Mouse (Mus musculus) mouse embryonic stem cell (cell line): ENCODE data around the gene Ralgps1.
"Not testable (repeated sequence)": the region's sequence is repeated elsewhere in the genome, so short reads cannot be mapped to it uniquely, and the experiment has no call there.

Experiments used
- in situ Hi-C, 2 experiments: fragments of 300-500 bp; cut with MboI; formaldehyde crosslinking; loops; 1 replicate in 1 of 2; 3 replicates in 1 of 2; pipeline ENCODE4 v1.14.3; 2019 to 2020; ENCODE audit warnings: low sequenced_read_pairs in 2 of 2, low pct_unique_long_range_greater_than_20kb in 1 of 2, mixed read lengths in 1 of 2; ENCODE audit not compliant: unreplicated experiment in 1 of 2

Ralgps1 gene

DNA sequence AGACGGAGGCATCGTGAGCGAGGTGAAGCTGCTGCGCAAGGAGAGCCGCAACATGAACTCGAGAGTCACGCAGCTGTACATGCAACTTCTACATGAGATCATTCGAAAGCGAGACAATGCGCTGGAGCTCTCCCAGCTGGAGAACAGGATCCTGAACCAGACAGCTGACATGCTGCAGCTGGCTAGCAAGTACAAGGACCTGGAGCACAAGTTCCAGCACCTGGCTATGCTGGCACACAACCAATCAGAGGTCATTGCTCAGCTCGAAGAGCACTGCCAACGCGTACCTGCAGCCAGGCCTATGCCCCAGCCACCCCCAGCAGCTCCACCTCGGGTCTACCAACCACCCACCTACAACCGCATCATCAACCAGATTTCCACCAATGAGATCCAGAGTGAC is 142.7 kb downstream of the Ralgps1 start:
- in situ Hi-C loops, result loop anchor here in 1 of 2 experiments (10.0 kb wide), 1 partner anchor 116 kb away; no protein-coding TSS in a partner anchor

- in situ Hi-C loops, result loop anchor here in 1 of 2 experiments (10.0 kb wide), 1 partner anchor 117 kb away; no protein-coding TSS in a partner anchor
These were observed 143.2 kb downstream of the Ralgps1 start for GRCm38 (mm10) chr2:33228077-33228476.

DNA sequence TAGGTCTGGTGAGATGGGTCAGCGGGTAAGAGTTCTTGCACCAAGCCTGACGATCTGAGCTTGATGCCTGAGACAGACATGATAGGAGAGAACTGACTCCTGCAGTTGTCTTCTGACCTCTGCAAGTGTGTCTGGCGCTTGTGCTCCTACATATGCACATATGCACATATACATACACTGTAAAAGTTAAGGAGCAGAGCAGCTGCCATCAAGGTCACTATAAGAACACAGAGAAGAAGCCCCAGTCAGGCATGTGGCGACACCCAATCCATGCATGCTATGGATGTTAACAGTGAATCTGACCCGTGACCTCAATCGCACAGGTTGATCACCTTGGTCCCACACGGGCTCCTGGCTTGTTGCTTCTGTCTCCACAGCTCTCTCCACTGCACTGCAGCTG is 145.4 kb downstream of the Ralgps1 start:
- in situ Hi-C loops, result loop anchor here in 1 of 2 experiments (10.0 kb wide), 1 partner anchor 119 kb away; no protein-coding TSS in a partner anchor

- in situ Hi-C loops, result loop anchor here in 1 of 2 experiments (10.0 kb wide), 1 partner anchor 121 kb away; no protein-coding TSS in a partner anchor
These were observed 147.5 kb downstream of the Ralgps1 start for GRCm38 (mm10) chr2:33223656-33224358.

DNA sequence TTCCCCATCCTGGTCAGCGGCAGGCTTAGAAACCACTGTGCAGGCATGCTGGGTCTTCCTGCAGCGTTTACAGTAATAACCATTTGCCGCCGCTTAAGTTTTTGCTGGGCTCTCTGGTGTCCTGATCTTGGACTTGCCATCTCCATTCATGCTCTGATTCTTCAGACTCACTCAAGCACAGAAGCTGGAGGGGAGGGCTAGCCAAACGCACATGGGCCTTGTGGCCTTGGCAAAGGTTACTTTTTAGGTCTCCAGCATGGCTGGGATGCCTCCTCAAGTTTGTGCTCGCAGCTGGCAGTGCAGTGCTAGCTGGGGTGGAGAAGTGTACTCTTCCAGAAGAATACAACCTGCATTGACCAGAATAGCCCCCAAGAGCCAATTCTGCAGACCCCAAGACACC is 148.8 kb downstream of the Ralgps1 start:
- in situ Hi-C loops, result loop anchor here in 1 of 2 experiments (10.0 kb wide), 1 partner anchor 122 kb away; no protein-coding TSS in a partner anchor

DNA sequence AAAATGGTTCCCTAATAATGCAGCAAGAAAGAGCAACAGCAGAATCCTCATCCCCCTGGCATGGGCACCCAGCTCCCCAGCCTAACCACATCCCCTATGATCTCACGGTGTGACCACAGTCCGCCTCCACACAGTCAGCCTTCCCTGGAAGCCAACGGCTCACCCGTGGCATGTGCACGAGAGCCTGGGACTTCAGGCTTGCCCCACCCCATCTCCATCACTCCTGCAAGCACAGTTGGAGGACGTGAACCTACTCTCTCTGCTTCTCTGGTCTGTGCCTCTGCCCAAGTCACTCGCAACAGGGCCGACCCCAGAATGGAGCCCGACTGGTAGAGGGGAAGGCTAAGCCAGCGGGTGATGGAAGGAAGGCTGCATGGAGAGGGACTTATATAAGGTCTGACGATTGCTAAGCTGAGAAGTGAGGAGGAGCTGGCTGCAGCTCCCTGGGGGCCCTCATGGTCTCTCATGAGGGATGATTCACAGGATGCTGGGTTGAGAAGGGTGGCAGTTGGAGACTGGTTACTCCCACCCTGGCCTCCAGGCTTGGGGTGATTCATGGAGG is 149.9 kb downstream of the Ralgps1 start:
- in situ Hi-C loops, result loop anchor here in 1 of 2 experiments (10.0 kb wide), 1 partner anchor 123 kb away; no protein-coding TSS in a partner anchor

- in situ Hi-C loops, result loop anchor here in 1 of 2 experiments (10.0 kb wide), 1 partner anchor 124 kb away; no protein-coding TSS in a partner anchor
These were observed 150.5 kb downstream of the Ralgps1 start for GRCm38 (mm10) chr2:33220674-33221338.

GRCm38 (mm10) chr2:33220246-33220645 is 151.0 kb downstream of the Ralgps1 start:
- in situ Hi-C loops, result loop anchor here in 1 of 2 experiments (10.0 kb wide), 1 partner anchor 125 kb away; no protein-coding TSS in a partner anchor

GRCm38 (mm10) chr2:33219637-33220036 is 151.6 kb downstream of the Ralgps1 start:
- in situ Hi-C loops, result loop anchor here in 1 of 2 experiments (10.0 kb wide), 1 partner anchor 125 kb away; no protein-coding TSS in a partner anchor

DNA sequence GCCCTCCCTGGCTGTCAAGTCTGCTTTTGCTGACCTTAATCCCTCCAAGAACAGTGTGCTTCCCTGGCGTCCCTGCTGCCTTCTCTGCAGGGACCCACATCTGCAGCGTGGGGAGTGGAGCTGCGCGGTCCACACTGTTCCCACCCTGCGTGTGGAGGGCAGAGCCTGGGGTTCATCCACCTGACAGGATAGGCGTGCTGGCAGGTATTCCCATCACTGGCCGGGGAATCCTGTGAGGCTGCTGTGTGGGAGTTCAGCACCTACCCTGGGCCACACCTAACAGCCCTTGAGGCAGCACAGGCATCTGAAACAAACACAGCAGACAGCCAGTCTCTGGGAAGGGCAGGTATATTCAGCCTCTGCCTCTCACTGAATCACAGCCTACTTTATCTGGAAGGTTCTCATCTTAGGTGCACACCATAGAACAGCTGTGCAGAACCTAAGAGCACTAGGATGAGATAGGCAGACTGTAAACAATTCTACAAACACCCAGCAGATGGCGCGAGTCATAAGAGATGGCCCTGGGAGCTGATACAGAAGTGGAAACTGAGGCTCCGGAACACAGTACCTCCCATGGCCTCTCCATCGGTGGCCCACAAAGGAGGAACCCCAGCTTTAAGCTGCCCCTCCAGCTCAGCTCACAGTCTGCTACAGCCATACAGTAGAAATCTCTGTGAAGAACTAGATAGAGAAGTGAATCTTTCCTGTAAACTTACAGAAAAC is 152.2 kb downstream of the Ralgps1 start:
- in situ Hi-C loops, result no loop called here

DNA sequence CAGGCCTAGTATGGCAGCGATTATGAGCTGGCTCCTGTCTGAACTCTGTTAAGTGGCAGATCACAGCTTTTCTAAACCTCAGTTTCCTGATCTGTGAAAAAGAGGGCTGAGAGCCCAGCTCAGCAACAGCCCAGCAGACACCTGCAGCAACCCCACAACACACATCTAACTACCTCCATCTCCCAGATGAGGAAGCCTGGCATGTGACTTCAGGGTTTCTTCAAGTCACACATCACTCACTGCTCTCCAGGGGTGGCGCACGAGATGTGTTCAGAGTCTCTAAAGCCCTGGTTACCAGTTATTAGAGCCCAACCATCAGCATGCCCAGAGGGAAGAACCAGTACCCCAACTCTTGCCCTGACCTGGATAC is 153.9 kb downstream of the Ralgps1 start:
- in situ Hi-C loops, result no loop called here

DNA sequence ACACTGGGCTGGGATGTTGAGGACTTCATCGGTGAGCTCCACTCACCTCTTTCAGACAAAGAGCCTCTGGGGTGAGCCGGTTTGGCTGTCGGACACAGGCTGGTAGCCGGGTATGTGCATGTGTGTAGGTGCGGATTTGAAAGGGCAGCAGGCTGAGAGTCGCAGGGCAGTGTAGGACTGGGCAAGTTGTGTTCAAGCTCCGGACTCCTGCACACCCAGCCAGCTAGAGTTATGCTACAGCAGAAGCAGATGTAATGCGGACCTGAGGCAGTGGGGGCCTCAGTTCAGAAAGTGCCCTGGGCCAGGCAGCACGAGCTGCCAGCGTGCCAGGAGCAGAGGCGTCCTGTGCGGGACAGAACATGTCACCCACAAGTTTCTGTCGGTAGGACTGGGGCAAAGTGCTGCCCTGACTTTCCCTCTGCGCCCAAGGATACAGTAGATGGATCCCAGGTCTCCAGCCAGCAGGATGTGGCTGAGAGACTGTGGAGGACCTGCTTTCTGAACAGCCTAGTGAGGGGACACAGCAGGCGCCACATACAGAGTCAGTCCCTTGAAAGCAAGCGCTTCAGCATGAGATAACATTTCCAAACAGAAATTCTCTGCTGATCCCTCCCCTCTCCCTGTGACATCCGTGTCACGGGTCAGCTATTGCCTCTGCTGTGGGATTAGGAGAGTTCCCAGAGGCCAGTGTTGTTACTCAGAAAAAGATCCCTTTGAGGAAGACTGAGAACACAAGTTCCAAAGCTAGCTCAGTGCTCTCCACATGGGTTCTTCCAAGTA is 154.5 kb downstream of the Ralgps1 start:
- in situ Hi-C loops, result no loop called here

DNA sequence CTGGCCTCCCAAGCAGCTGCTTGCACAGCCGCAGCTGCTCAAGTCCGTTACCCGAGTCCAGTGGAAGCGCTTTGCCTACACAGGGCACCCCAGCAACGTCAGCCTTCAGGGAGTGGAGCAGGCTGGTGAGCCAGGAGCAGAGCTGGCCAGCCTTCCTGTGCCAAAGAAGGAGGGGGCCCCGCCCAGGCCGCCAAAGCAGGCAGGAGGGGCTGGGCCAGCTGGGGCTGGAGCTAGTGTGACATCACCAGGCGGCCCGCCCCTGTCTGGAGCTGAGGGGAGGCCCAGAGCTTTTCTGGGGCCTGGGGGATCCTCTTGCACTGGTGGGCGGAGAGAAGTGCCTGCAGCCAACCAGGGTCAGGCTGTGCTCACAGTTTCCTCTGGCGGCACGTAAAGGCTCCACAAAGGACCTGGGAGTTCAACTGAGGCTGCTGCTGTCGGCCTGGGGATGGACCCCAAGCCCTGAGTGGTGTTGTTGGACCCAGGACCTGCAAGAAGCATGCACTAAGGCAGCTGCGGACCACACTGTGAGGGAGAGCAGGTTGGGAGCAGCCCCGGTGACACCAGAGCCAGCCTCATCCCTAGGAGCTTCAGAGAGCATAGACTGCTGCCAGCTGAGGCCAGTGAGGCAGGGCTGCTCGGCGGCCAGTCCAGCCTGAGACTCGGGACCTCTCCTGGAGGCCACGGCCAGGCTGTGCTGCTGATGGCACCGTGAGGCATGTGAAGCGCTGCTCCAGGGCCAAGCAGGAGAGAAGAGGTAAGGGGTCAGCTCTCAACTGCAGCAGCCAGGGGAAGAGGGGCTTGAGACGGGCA is 155.4 kb downstream of the Ralgps1 start, which contains the start of gene Angptl2:
Gene Angptl2, plus strand, starts transcription at position 370 of the 810 bp plus-strand sequence.
- in situ Hi-C loops, result no loop called here

DNA sequence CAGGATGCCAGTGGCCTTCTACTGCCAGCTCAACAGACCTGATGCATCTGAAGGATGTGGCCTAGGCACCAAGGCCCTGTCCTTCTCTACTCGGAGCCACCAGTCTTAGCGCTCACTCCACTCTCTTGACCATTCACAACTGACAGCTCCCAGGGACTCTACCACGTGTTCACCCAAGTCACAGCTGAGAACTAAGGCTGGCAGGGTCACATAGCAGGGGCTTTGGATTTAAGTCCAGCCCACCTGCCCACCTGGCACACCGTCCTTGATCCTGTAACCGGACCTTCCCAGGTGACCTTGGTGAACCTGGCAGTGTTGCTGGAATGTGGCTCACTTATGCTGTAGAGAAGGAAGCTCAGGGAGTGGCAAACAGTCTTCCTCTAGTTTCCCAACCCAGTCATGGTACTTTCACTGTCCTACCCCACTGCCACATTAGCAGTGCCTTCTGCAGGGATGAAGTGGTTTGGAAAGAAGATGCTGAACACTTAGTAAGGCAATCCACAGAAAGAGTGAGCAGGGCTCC is 156.0 kb downstream of the Ralgps1 start:
- in situ Hi-C loops, result no loop called here

DNA sequence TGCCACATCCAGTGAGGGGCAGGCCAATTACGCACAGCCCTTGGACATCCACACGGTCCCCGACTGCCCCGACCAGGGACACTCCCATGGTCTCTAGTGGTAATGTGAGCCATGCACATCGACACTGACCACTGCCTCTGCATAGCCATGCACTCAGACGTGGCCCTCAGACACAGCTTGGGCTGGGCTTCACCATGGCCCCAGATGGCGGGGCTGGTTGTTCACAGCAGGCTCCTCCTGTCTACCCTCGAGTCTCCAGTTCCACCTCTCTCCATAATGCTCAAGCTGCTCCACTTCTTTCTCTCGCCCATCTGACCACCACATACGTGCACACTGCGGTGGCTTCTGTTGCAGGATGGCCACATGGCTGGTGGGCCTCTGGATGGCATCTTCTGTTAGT is 160.0 kb downstream of the Ralgps1 start:
- in situ Hi-C loops, result not testable (repeated sequence)

- in situ Hi-C loops, result no loop called here
These were observed 160.4 kb downstream of the Ralgps1 start for GRCm38 (mm10) chr2:33210841-33211240.

DNA sequence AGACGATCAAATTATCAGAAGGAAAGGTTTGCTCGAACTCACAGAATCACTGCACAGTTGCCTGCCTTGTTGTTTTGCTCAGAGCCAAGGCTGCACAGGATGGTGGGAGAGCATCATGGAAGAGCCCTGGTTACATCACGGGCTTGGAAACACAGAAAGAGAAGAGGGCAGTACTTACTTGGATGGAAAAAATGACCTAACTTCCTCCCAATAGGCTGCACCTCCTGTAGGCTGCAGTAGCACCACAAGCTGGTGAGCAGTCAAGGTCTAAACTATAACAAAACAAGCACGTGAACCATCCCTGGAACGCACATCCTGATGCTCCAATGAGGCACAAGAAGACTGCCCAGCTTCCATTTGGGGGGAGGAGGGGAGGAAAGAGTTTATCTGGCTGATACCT is 163.2 kb downstream of the Ralgps1 start:
- in situ Hi-C loops, result no loop called here
